Mouse (Mus musculus) heart, embryonic 11.5 days (tissue): ENCODE measurements around the gene Srd5a1. TPM values are rescaled to one million over a fixed set of nuclear protein-coding genes. Genes with fewer than 3 reads are reported as not detected.
"Not testable (repeated sequence)": the region's sequence is repeated elsewhere in the genome, so short reads cannot be mapped to it uniquely, and the experiment has no call there.

ENCODE experiments used
- ATAC-seq: fragments of 200-750 bp; cut with Nextera tagmentation; replicated peaks from 2 replicates; pipeline ENCODE4 v1.8.0; 2017; ENCODE audit warnings: moderate library complexity; ENCODE audit not compliant: insufficient number of reproducible peaks, low FRiP score, low TSS enrichment
- H3K27ac ChIP-seq: fragments of 300-500 bp; sonication (generic); 2 replicates; pipeline ENCODE4 v1.5.1; 2014; ENCODE audit warnings: mild to moderate bottlenecking, low read depth, low read length
- H3K27me3 ChIP-seq: fragments of 300-500 bp; sonication (generic); 2 replicates; pipeline ENCODE4 v1.6.1; 2014; ENCODE audit warnings: mild to moderate bottlenecking, low read length, mixed read lengths; ENCODE audit not compliant: control insufficient read depth, insufficient read depth
- H3K36me3 ChIP-seq: fragments of 300-500 bp; sonication (generic); 2 replicates; pipeline ENCODE4 v1.6.1; 2014; ENCODE audit warnings: mild to moderate bottlenecking, low read length, moderate library complexity, mixed read lengths; ENCODE audit not compliant: control insufficient read depth, insufficient read depth
- H3K4me1 ChIP-seq: fragments of 300-500 bp; sonication (generic); 2 replicates; pipeline ENCODE4 v1.6.1; 2014; ENCODE audit warnings: low read length; ENCODE audit not compliant: control insufficient read depth, insufficient read depth
- H3K4me2 ChIP-seq: fragments of 300-500 bp; sonication (generic); 2 replicates; pipeline ENCODE4 v1.6.1; 2014; ENCODE audit warnings: mild to moderate bottlenecking, moderate library complexity
- H3K4me3 ChIP-seq: fragments of 300-500 bp; sonication (generic); 2 replicates; pipeline ENCODE4 v1.5.1; 2014; ENCODE audit warnings: low read depth, low read length
- H3K9ac ChIP-seq: fragments of 300-500 bp; sonication (generic); 2 replicates; pipeline ENCODE4 v1.6.1; 2014; ENCODE audit warnings: mild to moderate bottlenecking, low read depth, low read length, moderate library complexity
- H3K9me3 ChIP-seq: fragments of 300-500 bp; sonication (generic); replicated peaks from 2 replicates; pipeline ENCODE4 v1.6.1; 2016; ENCODE audit warnings: low read length; ENCODE audit not compliant: control insufficient read depth
- WGBS: fragments of 180-500 bp; shearing (Covaris S2); extraction: QIAGEN DNeasy Blood & Tissue Kit; methylation state at CpG from one replicate; pipeline ENCODE4 v1.1.7; 2014; ENCODE audit not compliant: insufficient replicate concordance; 5-methylcytosine and 5-hydroxymethylcytosine counted together
- polyA plus RNA-seq: library from polyadenylated mRNA; unstranded; fragments of >200 nt; fragmentation: Nextera tagmentation; extraction: Ambion mirVana; gene quantifications from 2 replicates; pipeline ENCODE4 v1.2.1, GENCODE M21; 2014

The Srd5a1 gene
- polyA plus RNA-seq, 1 experiment from 2014 or later, result 6.3 TPM

- no peak for ATAC-seq
- Histone ChIP-seq H3K27ac (no peak overlapping the region), H3K9ac (no peak overlapping the region), H3K27me3 (no peaks in the 10 kb centered on the region), H3K9me3 (no peaks in the 10 kb centered on the region), H3K36me3 (peaks cover 7% of the 10 kb centered on the region), H3K4me2 (no peak overlapping the region), H3K4me3 (no peak overlapping the region), H3K4me1 (no peaks in the 10 kb centered on the region)
- whole genome bisulfite sequencing, result 83% methylated on average over 4 of the region's 4 CpGs
These were observed 29.3 kb upstream of the Srd5a1 start for GRCm38 (mm10) chr13:69640541-69640940.

- peaks cover 11% of the 10 kb centered on the region for H3K36me3 ChIP-seq
- 85% methylated on average over 4 of the region's 4 CpGs for WGBS
These were observed 28.9 kb upstream of the Srd5a1 start for GRCm38 (mm10) chr13:69640126-69640525.

GRCm38 (mm10) chr13:69639251-69639650 is 28.0 kb upstream of the Srd5a1 start:
- Histone ChIP-seq H3K9me3 (no peaks in the 10 kb centered on the region), H3K27ac (no peak overlapping the region), H3K36me3 (peaks cover 20% of the 10 kb centered on the region), H3K4me3 (no peak overlapping the region), H3K4me2 (no peak overlapping the region), H3K27me3 (no peaks in the 10 kb centered on the region), H3K9ac (no peak overlapping the region), H3K4me1 (no peaks in the 10 kb centered on the region)
- ATAC-seq, result no peak
- WGBS, result 90% methylated on average over 5 of the region's 5 CpGs

More at GRCm38 (mm10) chr13:69640126-69640525, 28.9 kb upstream of the Srd5a1 start:
- Histone ChIP-seq H3K27me3 (no peaks in the 10 kb centered on the region), H3K9ac (no peak overlapping the region), H3K4me1 (no peaks in the 10 kb centered on the region), H3K9me3 (no peaks in the 10 kb centered on the region), H3K27ac (no peak overlapping the region), H3K4me3 (no peak overlapping the region), H3K4me2 (no peak overlapping the region)
- no peak for ATAC-seq

GRCm38 (mm10) chr13:69638108-69638626 is 26.9 kb upstream of the Srd5a1 start:
- H3K4me1 ChIP-seq, result no peaks in the 10 kb centered on the region
- no peak for ATAC-seq
- peaks cover 28% of the 10 kb centered on the region for H3K36me3 ChIP-seq
- H3K4me3 ChIP-seq, result no peak overlapping the region
- H3K27me3 ChIP-seq, result no peaks in the 10 kb centered on the region
- H3K4me2 ChIP-seq, result no peak overlapping the region
- H3K9ac ChIP-seq, result no peak overlapping the region
- H3K27ac ChIP-seq, result no peak overlapping the region
- WGBS, result 85% methylated on average over 6 of the region's 6 CpGs
- H3K9me3 ChIP-seq, result no peaks in the 10 kb centered on the region

GRCm38 (mm10) chr13:69637657-69638056 is 26.4 kb upstream of the Srd5a1 start:
- WGBS, result 90% methylated on average over 9 of the region's 9 CpGs
- H3K27me3 ChIP-seq, result no peaks in the 10 kb centered on the region
- no peaks in the 10 kb centered on the region for H3K9me3 ChIP-seq
- ATAC-seq, result no peak
- H3K27ac ChIP-seq, result no peak overlapping the region
- H3K4me1 ChIP-seq, result no peaks in the 10 kb centered on the region
- H3K4me2 ChIP-seq, result no peak overlapping the region
- peaks cover 30% of the 10 kb centered on the region for H3K36me3 ChIP-seq
- no peak overlapping the region for H3K4me3 ChIP-seq
- no peak overlapping the region for H3K9ac ChIP-seq

- WGBS, result 79% methylated on average over 6 of the region's 6 CpGs
- H3K9me3 ChIP-seq, result no peaks in the 10 kb centered on the region
- H3K4me1 ChIP-seq, result no peaks in the 10 kb centered on the region
- H3K4me2 ChIP-seq, result no peak overlapping the region
- H3K9ac ChIP-seq, result no peak overlapping the region
- H3K27me3 ChIP-seq, result no peaks in the 10 kb centered on the region
- H3K27ac ChIP-seq, result no peak overlapping the region
- H3K36me3 ChIP-seq, result peaks cover 34% of the 10 kb centered on the region
- H3K4me3 ChIP-seq, result no peak overlapping the region
- ATAC-seq, result no peak
These were observed 25.6 kb upstream of the Srd5a1 start for GRCm38 (mm10) chr13:69636816-69637215.

GRCm38 (mm10) chr13:69636375-69636774 is 25.1 kb upstream of the Srd5a1 start:
- Histone ChIP-seq H3K36me3 (peaks cover 38% of the 10 kb centered on the region), H3K27ac (no peak overlapping the region), H3K9ac (no peak overlapping the region), H3K27me3 (no peaks in the 10 kb centered on the region), H3K9me3 (no peaks in the 10 kb centered on the region), H3K4me1 (no peaks in the 10 kb centered on the region), H3K4me3 (no peak overlapping the region), H3K4me2 (no peak overlapping the region)
- no peak for ATAC-seq
- 83% methylated on average over 3 of the region's 3 CpGs for WGBS

GRCm38 (mm10) chr13:69635836-69636235 is 24.6 kb upstream of the Srd5a1 start:
- not testable (repeated sequence) for H3K4me1 ChIP-seq, H3K27me3 ChIP-seq, H3K4me2 ChIP-seq, H3K9me3 ChIP-seq, H3K27ac ChIP-seq, ATAC-seq, H3K9ac ChIP-seq, H3K4me3 ChIP-seq
- H3K36me3 ChIP-seq, result peaks cover 42% of the 10 kb centered on the region
- 90% methylated on average over 7 of the region's 7 CpGs for WGBS

- Histone ChIP-seq H3K4me1 (no peaks in the 10 kb centered on the region), H3K36me3 (peaks cover 46% of the 10 kb centered on the region), H3K9ac (no peak overlapping the region), H3K4me2 (no peak overlapping the region), H3K9me3 (no peaks in the 10 kb centered on the region), H3K4me3 (no peak overlapping the region), H3K27me3 (no peaks in the 10 kb centered on the region), H3K27ac (no peak overlapping the region)
- 87% methylated on average over 2 of the region's 2 CpGs for WGBS
- no peak for ATAC-seq
These were observed 22.7 kb upstream of the Srd5a1 start for GRCm38 (mm10) chr13:69633988-69634387.
